Mouse (Mus musculus): ENCODE measurements around the gene Cth. TPM values are rescaled to one million over a fixed set of nuclear protein-coding genes. Genes with fewer than 3 reads are reported as not detected.

The Cth gene
- 5.4 and 6.0 TPM in 2 replicates for total RNA-seq (2014; rRNA removed)
- polyA plus RNA-seq (2015; fragmentation: Nextera tagmentation; extraction: Ambion mirVana) = 2.8 and 3.3 TPM in 2 replicates

GRCm38 (mm10) chr3:157924692-157925328, at the start of gene Cth:
Cth (minus strand) TSS chr3:157925077.
- peak within 1 kb of the TSS; percentile 99 for H3K4me2 ChIP-seq (ENCODE audit: low read depth, low read length)
- peak; percentile 100 for ATAC-seq
- H3K27ac ChIP-seq = peak within 1 kb of the TSS; percentile 41; the same call in 1 of the 2 replicates
- no peaks in the 10 kb centered on the region for H3K9me3 ChIP-seq (ENCODE audit: low read length)
- peak; percentile 88 for DNase-seq (ENCODE audit: low spot score)
- no peaks in the 10 kb centered on the region for H3K4me1 ChIP-seq (ENCODE audit: insufficient read depth, low read length)
- H3K36me3 ChIP-seq (ENCODE audit: insufficient read depth, low read length) = no peaks in the 10 kb centered on the region
- no peaks in the 10 kb centered on the region for H3K27me3 ChIP-seq (ENCODE audit: insufficient read depth, low read length)
- TF ChIP-seq CTCF (IDR thresholded peaks at IDR 0.05; ENCODE audit: low read depth) = no peak; the same call in 1 of the 2 replicates
- peak within 1 kb of the TSS; percentile 56 for H3K4me3 ChIP-seq (ENCODE audit: low read length)
- H3K9ac ChIP-seq (replicated peaks; ENCODE audit: low read length) = peak within 1 kb of the TSS; percentile 47
- WGBS = 1% methylated on average over 30 of the region's 30 CpGs

GRCm38 (mm10) chr3:157973236-157973635, 48.4 kb upstream of the Cth start:
- no peaks in the 10 kb centered on the region; the same call in 1 of the 2 replicates for H3K36me3 ChIP-seq (ENCODE audit: insufficient read depth, low read length)
- H3K9ac ChIP-seq (replicated peaks; ENCODE audit: low read length) = no peak overlapping the region
- no peaks in the 10 kb centered on the region for H3K27me3 ChIP-seq (ENCODE audit: insufficient read depth, low read length)
- no peaks in the 10 kb centered on the region for H3K4me1 ChIP-seq (ENCODE audit: insufficient read depth, low read length)
- no peak overlapping the region for H3K27ac ChIP-seq
- 98% methylated on average over 2 of the region's 2 CpGs for WGBS
- H3K4me3 ChIP-seq (ENCODE audit: low read length) = no peak overlapping the region
- H3K4me2 ChIP-seq (ENCODE audit: low read depth, low read length) = no peak overlapping the region
- ATAC-seq = no peak
- H3K9me3 ChIP-seq (ENCODE audit: low read length) = no peaks in the 10 kb centered on the region
- TF ChIP-seq CTCF (IDR thresholded peaks at IDR 0.05; ENCODE audit: low read depth) = no peak
- DNase-seq (ENCODE audit: low spot score) = no peak

GRCm38 (mm10) chr3:157971151-157971550, 46.3 kb upstream of the Cth start:
- no peak for ATAC-seq
- TF ChIP-seq CTCF (IDR thresholded peaks at IDR 0.05; ENCODE audit: low read depth) = no peak
- Histone ChIP-seq H3K27ac (no peak overlapping the region), H3K4me1 (ENCODE audit: insufficient read depth, low read length) (no peaks in the 10 kb centered on the region), H3K4me2 (ENCODE audit: low read depth, low read length) (no peak overlapping the region), H3K27me3 (ENCODE audit: insufficient read depth, low read length) (no peaks in the 10 kb centered on the region), H3K9me3 (ENCODE audit: low read length) (no peaks in the 10 kb centered on the region), H3K9ac (replicated peaks; ENCODE audit: low read length) (no peak overlapping the region), H3K4me3 (ENCODE audit: low read length) (no peak overlapping the region), H3K36me3 (ENCODE audit: insufficient read depth, low read length) (no peaks in the 10 kb centered on the region; the same call in 1 of the 2 replicates)
- WGBS = 90% methylated on average over 2 of the region's 2 CpGs
- no peak for DNase-seq (ENCODE audit: low spot score)

- no peak for TF ChIP-seq CTCF (IDR thresholded peaks at IDR 0.05; ENCODE audit: low read depth)
- Histone ChIP-seq H3K36me3 (ENCODE audit: insufficient read depth, low read length) (no peaks in the 10 kb centered on the region), H3K9me3 (ENCODE audit: low read length) (no peaks in the 10 kb centered on the region), H3K4me3 (ENCODE audit: low read length) (no peak overlapping the region), H3K27ac (no peak overlapping the region), H3K9ac (replicated peaks; ENCODE audit: low read length) (no peak overlapping the region), H3K4me2 (ENCODE audit: low read depth, low read length) (no peak overlapping the region), H3K4me1 (ENCODE audit: insufficient read depth, low read length) (no peaks in the 10 kb centered on the region), H3K27me3 (ENCODE audit: insufficient read depth, low read length) (no peaks in the 10 kb centered on the region)
- ATAC-seq (no peak), DNase-seq (ENCODE audit: low spot score) (no peak)
Observed at GRCm38 (mm10) chr3:157957320-157957719, 32.4 kb upstream of the Cth start.

GRCm38 (mm10) chr3:157956201-157956600, 31.3 kb upstream of the Cth start:
- WGBS = 97% methylated on average over 3 of the region's 3 CpGs
- Histone ChIP-seq H3K9ac (replicated peaks; ENCODE audit: low read length) (no peak overlapping the region), H3K36me3 (ENCODE audit: insufficient read depth, low read length) (no peaks in the 10 kb centered on the region), H3K27ac (no peak overlapping the region), H3K4me1 (ENCODE audit: insufficient read depth, low read length) (no peaks in the 10 kb centered on the region), H3K4me2 (ENCODE audit: low read depth, low read length) (no peak overlapping the region), H3K9me3 (ENCODE audit: low read length) (no peaks in the 10 kb centered on the region), H3K4me3 (ENCODE audit: low read length) (no peak overlapping the region), H3K27me3 (ENCODE audit: insufficient read depth, low read length) (no peaks in the 10 kb centered on the region)
- no peak for ATAC-seq
- no peak for TF ChIP-seq CTCF (IDR thresholded peaks at IDR 0.05; ENCODE audit: low read depth)
- no peak for DNase-seq (ENCODE audit: low spot score)

GRCm38 (mm10) chr3:157955466-157955865, 30.6 kb upstream of the Cth start:
- TF ChIP-seq CTCF (IDR thresholded peaks at IDR 0.05; ENCODE audit: low read depth) = no peak

GRCm38 (mm10) chr3:157952716-157953115, 27.8 kb upstream of the Cth start:
- Histone ChIP-seq H3K4me2 (ENCODE audit: low read depth, low read length) (no peak overlapping the region), H3K4me3 (ENCODE audit: low read length) (no peak overlapping the region), H3K27ac (no peak overlapping the region), H3K27me3 (ENCODE audit: insufficient read depth, low read length) (no peaks in the 10 kb centered on the region), H3K4me1 (ENCODE audit: insufficient read depth, low read length) (peaks cover 13% of the 10 kb centered on the region; the same call in 1 of the 2 replicates), H3K36me3 (ENCODE audit: insufficient read depth, low read length) (no peaks in the 10 kb centered on the region), H3K9me3 (ENCODE audit: low read length) (no peaks in the 10 kb centered on the region), H3K9ac (replicated peaks; ENCODE audit: low read length) (no peak overlapping the region)
- no peak for TF ChIP-seq CTCF (IDR thresholded peaks at IDR 0.05; ENCODE audit: low read depth)
- DNase-seq (ENCODE audit: low spot score) (no peak), ATAC-seq (no peak)
- 89% methylated on average over 2 of the region's 2 CpGs for WGBS

More at GRCm38 (mm10) chr3:157955466-157955865, 30.6 kb upstream of the Cth start:
- Histone ChIP-seq H3K9me3 (ENCODE audit: low read length) (no peaks in the 10 kb centered on the region), H3K4me3 (ENCODE audit: low read length) (no peak overlapping the region), H3K27me3 (ENCODE audit: insufficient read depth, low read length) (no peaks in the 10 kb centered on the region), H3K36me3 (ENCODE audit: insufficient read depth, low read length) (no peaks in the 10 kb centered on the region), H3K27ac (no peak overlapping the region), H3K9ac (replicated peaks; ENCODE audit: low read length) (no peak overlapping the region), H3K4me2 (ENCODE audit: low read depth, low read length) (no peak overlapping the region), H3K4me1 (ENCODE audit: insufficient read depth, low read length) (no peaks in the 10 kb centered on the region)
- no peak for DNase-seq (ENCODE audit: low spot score)
- ATAC-seq = no peak
- WGBS = 74% methylated on average over 2 of the region's 2 CpGs
